Mouse (Mus musculus) left cerebral cortex, adult 9 months (tissue): ENCODE measurements around the gene Elk4.

Experiments used
- DNase-seq, 2 experiments: peaks; one replicate each; pipeline ENCODE4 v3.0.0; 2022; ENCODE audit warnings: low spot score in 2 of 2

Gene Elk4

DNA sequence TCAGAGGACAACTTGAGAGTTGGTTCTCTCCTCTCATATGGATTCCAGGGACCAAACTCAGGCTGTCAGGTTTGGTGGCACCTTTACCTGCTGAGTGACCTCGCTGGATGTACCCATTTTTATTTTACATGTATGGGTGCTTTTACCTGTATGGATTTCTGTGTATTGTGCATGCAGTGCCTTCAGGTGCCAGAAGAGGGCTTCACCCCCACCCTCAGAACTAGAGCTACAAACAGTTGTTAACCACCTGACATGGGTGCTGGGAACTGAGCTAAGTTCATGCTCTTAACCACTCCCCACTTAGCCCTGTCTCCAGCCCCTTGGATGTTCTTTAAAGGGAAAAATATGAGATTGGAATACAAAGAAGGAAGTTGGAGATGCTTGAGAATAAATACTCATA lies 7.4 kb downstream of the Elk4 start:
- no peak for DNase-seq

DNA sequence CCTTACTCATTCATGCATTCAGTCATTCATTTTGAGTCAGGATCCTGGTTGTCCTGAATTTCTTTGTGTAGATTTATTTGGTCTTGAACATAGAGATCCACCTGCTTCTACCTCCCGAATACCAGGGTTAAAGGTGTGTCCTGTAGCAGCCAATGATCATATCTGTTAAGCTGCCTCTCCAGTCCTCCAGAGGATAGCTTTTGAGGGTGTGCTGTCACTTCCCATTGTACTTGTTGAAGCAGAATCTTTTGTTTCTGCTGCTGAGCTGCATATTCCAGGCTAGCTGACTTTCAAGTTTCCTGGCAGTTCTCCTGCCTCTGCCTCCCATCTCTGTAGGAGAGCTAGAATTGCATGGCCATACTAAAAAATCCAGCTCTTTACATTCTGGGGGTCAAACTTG lies 9.3 kb downstream of the Elk4 start:
- DNase-seq: no peak

DNA sequence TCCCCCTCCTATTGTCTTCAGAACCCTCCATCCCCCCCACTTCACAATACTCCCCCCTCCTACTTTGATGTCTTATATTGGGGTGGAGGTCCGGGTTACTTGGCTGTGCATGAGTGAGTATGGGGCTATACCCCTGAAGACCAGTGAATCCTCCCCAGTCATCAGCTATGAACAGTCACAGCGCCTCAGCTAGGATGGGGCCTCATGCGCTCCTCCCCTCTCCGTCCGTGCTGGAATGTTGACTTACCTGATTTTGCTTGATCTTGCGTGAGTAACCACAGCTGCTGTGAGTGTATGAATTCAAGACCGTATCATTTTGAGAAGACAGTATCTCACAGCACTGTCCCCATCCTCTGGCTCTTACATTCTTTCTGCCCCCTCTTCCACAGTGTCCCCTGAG lies 12.5 kb downstream of the Elk4 start:
- DNase-seq: no peak

DNA sequence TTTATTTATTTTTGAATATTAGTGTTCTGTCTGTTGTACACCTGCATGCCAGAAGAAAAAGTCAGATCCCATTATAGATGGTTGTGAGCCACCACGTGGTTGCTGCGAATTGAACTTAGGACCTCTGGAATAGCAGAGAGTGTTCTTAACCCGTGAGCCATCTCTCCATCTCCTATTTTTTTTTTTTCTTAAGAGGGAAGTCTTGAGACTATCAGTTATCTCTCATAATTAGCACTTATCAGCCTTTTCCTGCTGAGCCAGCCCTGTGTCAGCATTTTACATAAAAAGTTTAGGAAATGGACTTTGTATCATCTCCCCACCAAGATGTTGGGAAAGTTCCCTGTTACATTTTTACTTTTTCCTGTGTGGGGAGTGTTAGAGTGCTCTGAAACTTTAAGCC lies 14.7 kb downstream of the Elk4 start:
- no peak for DNase-seq

DNA sequence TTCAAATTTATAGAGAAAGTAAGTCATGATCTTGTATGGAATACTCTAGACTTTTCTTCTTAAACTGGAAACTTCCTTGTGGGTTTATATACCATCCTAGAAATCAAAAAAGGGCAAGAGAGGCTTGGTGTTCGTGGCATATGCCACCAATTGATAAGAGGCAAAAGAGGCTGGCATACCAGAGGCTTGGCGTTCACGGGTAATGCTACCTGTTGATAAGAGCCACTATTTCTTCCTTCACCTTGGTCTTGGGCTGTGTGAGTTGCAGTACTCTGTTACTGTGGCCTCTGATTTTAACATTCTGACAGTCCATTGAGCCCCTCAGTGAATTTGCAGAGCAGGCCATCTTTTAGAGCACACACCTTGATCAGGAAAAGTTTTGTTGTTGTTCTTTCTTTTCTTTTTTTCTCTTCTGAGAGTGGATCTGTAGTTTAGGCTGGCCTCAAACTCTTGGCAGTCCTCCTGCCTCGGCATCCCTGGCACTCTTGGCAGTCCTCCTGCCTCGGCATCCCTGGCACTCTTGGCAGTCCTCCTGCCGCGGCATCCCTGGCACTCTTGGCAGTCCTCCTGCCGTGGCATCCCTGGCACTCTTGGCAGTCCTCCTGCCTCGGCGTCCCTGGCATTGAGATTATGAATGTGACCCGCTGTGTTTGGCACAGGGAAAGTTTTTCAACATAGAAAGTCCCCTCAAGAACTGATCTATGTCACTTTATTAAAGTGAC lies 19.7 kb downstream of the Elk4 start:
- DNase-seq: no peak

DNA sequence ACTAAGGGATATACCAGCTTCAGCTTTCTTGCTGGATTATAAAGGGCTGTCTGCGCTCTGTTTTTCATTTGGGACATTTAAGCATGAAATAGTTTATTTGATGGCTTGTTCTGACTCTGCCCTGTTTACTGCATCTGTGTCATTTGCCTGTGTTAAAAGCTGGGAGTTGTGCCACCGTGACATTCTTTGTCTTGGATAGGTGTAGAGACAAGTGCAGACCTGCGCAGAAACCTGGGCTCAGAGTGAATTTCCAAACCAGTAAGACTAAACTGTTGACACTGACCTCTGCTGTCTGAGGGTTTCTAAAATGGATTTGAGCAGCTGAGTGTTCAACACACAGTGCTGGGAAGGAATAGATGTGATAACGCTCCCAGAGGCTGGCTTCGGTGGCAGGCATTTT lies 20.6 kb downstream of the Elk4 start:
- no peak for DNase-seq

DNA sequence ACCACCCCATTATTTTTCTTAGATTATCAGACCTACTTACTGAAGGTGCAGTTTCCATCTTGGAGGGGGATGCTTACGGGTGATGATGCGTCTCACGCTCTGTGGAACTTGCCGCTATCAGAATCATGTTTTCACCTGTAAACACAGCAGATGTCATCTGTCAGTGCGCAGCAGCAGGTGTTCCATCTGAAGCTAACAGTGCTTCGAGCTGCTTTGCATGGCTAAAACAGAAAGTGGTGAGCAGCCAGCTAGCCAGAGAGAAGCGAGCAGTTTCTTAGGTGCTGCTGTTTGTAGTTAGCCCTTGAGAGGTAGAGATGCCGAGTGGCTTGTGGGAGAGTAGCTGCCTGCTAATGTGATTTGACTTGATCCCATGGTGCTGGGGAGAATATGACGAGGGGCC lies 21.0 kb downstream of the Elk4 start:
- DNase-seq: no peak

DNA sequence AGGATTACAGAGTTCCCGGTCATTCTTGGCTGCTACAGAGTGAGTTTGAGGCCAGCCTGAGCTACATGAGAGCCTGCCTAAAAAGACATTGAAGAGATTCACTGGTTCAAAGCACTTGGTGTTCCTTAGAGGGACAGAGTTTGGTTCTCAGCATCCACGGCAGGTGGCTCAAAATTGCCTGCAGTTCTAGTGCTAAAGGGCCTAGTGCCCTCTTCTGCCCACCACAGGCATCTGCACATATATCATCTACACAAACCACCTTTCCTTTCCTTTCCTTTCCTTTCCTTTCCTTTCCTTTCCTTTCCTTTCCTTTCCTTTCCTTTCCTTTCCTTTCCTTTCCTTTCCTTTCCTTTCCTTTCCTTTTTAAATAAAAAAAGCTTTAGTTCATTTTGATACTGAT lies 23.2 kb downstream of the Elk4 start:
- DNase-seq: no peak

DNA sequence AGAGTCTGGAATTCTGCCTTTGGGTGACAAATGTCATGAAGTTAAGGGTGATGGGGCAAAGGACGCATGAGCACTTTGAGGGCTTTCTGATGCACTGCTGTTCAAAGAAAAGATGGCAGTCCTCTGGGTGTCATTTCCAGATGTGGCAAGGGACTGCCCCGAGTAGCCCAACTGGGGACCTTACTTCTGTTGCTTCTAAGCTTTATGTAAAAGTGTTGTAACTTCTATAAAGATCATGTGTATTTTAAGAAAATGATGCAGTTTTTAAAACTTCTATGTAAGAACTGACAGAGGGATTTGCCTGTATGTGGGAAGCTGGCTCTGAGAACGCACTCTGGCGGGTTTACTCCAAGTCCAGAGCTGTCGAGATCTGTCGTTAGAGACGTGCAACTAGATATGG lies 24.8 kb downstream of the Elk4 start:
- DNase-seq: no peak

DNA sequence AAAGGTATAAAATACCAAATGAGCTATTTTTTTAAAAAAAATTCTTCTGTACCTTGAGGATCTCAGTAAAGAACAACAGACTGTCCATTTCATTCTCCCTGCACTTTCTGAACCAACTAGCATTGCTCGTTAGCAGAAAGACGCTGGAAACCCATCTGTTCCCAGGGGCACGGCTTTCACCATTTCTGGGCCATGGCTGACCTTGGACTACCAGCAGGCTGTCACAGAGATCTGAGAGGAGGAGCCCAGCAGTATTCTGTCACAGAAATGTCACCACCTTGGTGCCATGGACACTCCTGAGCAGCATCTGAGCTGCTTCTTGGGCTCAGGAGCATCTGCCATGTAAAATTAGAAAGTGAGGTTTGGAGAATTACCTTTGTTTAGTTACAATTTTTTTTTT lies 30.3 kb downstream of the Elk4 start:
- DNase-seq: no peak

DNA sequence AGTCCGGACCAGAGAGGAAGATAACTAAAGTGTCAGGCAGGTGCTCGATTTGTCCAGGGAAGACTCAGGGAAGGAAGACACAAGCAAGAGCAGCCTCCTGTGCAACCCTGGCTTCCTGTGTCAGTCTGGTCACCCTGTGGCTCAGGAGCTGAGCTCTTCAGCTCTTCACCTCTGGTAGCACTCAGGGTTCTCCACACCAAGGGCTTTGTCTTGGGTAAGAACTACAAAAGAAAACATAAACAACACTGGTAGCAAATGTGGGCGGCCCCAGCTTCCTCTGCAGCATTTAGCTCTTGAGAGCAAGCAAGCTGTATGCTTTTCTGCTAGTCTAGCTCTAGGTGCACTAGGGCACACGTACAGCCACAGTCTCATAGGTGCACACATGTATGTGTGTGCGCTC lies 31.3 kb downstream of the Elk4 start:
- no peak for DNase-seq

DNA sequence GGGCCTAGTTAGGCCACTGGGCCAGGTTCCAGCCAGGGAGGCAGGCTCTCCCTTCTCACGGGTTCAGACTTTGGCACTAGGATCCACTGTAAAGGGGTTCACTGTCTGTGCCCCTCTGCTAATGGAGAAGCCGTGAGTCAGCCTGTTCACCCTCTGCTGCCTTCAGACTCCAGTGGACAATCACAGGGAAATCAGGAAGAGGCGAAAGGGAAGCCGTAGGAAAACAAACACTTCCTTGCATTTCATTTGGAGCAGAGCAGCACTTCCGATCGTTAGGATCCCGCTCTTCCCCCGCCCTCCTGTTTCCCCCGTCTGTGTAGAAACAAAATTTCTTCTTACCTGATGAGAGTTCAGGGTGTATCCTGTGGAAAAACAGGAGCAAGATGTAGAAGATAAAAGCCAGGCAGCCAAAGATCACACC lies 32.8 kb downstream of the Elk4 start:
- no peak for DNase-seq

DNA sequence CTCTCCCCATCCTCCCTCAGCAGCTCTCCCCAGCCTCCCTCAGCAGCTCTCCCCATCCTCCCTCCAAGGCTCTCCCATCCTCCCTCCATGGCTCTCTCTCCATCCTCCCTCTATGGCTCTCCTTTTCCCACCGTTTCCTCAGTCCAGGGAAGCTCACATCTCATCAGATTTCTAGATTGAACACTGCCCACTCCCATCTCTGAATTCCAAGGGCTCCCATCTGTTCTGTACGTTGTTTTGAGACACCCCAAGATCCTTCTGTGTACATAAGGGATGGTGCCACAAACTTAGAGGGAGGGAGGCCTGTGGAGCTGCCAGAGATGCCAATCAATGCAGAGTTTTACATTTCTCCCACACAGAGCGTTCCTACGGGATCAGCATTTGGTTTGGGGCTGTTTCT lies 36.4 kb downstream of the Elk4 start:
- peak; percentile 54 to 62 for DNase-seq

DNA sequence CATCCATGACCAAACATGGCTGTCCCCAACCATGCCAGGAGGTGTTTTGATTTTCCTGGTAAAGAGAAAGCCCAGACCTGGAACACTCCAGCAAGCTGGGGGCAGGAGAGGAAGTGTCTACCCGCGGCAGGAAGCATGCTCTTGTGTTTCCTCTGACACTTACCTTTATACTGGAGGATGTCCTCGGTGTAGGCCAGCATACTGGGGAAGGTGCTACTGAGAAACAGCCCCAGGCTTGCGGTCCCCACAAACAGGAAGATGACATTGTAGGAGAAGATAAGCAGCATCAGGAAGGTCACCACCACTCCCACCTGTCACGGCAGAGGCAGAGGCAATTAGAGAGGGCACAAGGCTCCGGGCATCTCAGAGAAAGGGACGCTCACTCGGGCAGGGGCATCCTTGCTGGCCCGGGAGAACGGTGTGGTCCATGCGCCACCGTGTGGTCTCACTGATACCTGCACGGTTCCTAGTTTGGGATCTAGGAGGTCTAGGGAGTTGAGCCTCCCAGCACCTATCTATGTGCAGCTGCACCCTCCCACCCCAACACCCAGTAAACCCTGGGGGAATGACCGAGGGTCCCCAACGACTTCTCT lies 38.8 kb downstream of the Elk4 start:
- DNase-seq: peak in 1 of 2 experiments; percentile 61

DNA sequence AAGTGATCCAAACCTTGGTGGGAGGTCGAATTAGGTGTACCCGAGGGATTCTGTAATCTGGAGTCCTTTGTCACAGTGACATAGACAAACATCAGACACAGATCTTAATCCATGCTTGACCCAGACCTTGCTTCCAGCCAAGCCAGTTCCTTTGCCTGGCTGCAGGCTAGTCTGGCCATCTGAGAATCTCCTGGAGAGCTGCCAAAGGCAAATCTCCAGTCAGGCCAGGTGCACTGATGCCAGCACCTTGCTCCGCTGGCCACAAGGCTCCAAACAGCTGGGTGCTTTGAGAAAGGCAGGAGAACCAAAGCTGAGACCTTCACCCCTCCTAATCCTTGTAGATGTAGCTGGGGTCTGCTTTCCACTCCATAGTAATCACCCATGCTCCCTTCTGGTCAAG lies 44.3 kb downstream of the Elk4 start:
- DNase-seq: no peak

DNA sequence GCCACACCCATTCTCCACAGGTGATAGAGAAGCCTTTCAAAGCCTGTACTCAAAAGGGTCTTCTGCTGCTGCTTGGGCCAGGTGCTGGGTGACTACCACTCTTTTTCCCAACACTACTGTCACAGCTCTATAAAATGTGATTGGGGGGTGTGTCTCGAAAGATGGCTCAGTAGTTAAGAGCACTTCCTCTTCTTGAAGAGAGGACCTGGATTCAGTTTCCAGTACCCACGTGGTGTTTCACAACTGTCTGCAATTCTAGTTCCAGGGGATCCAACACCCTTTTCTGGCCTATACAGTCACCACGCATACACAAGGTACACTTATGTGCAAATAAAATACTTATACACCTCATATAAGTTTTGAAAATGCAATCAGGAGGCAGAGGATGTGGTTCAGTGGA lies 47.0 kb downstream of the Elk4 start:
- no peak for DNase-seq

DNA sequence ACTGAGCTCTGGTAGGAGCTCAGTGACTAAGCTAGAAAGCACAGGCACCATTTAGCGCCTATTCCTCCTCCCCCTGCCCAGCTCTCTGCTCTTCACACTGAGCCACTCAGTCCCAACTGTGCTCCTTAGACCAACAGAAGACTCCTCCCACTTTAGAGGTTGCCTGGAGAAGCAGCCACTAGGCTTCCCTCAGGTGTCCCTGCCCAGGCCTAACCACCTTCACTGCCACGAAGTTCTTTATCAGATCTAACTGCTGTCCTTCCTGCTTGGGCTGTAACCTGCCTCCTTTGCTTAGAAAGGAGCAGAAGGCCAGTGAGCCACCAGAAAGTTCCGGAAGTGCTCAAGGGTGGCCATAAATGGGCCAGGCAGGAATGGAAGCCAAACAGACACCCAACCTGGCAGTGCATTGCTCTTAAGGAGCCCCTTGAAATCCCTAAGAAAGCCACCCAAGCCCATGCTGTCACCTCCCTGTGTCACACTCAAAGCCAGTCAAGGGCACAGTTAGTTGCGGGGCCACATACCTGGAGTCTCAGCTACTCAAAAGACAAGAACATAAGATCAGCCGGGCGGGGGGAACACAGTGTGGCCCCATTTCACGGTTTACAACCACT lies 47.8 kb downstream of the Elk4 start:
- DNase-seq: no peak

DNA sequence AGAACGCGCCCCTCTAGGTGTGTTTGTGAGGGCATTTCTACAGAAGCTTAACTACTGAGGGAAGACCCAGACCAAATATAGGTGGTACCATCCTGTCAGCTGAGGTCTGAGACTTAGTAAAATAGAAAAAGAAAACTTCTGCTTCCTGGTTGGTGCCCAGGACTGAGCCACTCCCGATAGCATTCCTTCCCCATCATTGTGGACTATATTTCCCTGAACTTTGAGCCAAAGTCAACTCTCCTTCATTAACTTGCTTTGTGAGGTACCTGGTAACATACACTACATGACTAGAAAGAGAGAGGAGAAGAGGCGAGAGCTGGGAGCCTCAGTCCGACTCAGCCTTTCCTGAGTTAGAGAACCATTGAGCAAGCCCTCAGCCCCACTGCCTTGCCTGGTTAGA lies 51.2 kb downstream of the Elk4 start:
- DNase-seq: no peak

DNA sequence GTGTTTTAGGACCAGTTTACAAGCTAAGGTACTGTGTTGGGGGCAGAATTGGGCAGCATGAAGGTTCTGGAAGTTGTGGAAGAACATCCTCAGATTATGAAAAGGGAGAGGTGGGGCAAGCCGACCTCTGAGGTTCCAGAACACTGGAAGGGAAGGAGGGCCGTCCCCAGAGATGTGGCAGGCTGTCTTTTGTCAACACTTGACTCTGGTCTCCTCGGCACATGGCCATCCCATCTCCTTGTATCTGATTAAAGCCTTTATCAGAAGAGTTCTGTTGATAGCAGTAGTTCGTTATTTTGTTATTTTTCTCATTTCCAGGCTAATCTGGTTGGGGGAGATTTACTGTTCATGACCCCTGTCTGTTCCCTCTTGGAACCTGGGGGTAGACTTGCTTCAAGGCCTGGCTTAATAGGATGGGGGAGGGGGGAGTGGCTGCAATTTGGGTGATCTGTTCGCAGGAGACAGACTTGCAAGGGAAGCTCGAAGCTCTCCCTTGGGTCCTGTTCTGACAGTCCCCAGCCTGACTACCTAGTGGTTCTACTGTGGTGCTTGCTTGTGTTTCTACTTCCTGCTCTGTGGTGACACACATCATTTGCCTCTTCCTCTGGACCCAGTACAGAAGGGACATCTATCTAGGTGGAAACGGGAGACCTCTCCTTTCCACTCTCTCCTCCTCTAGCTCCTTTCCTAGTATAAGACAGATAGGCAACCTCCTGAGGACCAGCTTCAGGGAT lies 52.8 kb downstream of the Elk4 start:
- DNase-seq: no peak

DNA sequence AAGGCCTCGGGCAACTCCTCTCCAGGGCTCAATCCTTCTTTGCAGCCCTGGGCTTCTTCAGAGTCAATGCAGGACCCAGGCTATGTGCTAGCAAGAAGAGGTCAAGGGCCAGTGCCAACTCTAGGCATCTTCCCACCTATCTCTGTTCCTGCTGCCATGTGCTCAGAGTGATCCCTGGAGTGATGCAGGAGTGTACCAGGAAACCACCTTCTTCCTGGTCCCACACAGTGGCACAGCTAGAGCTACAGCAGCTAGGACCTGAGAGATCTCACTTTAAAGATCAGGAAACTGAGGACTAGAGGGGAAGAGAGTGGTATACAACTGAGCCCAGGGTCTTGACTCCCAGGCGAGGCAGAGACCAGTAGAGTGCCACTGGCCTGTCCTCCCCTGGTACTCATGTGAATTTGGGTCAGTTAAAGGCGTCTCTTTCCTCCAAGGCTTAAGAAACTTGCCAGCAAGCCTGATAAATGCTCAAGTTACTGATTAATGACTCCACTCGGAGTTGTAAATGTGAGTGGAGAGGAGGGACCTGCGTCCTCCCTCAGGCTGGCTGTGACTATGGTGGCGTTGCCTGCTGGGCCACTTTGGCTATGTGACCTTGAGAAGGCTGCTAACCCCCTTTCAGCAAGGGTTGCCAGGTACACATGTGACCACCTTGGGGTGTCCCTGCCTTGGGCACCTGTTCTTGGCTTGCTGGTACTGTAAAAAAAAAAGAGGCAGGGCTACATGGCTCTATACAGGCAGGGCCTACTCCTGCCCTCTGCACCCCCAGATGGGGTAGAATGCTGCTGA lies 54.5 kb downstream of the Elk4 start:
- DNase-seq: no peak

DNA sequence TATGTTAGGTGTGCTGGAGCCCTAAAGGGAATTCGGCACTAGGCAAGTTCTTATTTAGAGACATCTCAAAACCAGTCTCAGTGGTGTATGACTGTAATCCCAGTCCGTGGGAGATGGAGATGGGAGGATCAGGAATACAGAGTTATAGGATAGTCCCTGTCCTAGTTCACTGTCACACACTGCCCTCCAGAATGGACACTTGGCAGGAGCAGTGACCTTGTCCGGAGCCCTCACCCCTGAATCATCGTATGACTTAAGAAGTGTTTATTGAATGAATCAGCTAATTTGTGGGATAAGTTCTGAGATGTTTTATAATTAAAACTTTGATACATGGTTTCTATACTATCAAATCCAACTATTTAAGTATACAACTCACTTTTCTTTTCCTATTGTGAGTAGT lies 55.7 kb downstream of the Elk4 start:
- DNase-seq: no peak

DNA sequence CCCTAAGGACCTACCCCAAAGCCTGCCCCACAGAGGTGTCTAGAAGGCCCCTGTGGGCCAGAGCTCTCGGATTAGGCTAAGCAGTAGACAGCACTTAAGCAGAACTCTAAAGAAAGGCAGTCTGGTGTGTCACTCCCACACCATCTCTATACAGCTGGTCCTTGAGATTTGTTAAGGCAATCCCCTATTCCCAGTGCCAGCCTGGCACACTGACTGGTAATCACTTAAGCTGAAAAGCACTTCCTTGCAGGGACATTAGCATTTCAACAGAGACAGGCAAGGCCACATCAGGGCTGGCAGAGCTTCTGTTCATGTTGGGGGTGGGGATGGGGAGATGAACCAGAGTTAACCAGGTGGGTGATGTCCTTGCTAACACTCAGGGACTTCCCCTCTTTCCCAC lies 57.6 kb downstream of the Elk4 start:
- DNase-seq: peak in 1 of 2 experiments; percentile 31
